Mouse (Mus musculus): ENCODE results near the gene Ap3d1. TPM values are rescaled to one million over a fixed set of nuclear protein-coding genes. Genes with fewer than 3 reads are reported as not detected.
A peak's percentile ranks its signal among the peaks of the same experiment; 100 is the strongest.

Ap3d1 gene
- polyA plus RNA-seq, 1 experiment from 2014 or later: 41.3 TPM

- H3K4me1 ChIP-seq (replicated peaks; ENCODE audit: control insufficient read depth, insufficient read depth, low read length): peaks cover 4% of the 10 kb centered on the region; the same call in 1 of the 2 replicates
- ATAC-seq: peak; percentile 50
- peak overlapping the region; percentile 70 for H3K27ac ChIP-seq (ENCODE audit: low read depth, low read length)
- TF ChIP-seq CTCF (IDR thresholded peaks at IDR 0.05; ENCODE audit: low read depth): 0 out of 2 replicates have a peak, but pooled peaks have one; percentile 6
- no peak overlapping the region for H3K9ac ChIP-seq (ENCODE audit: low read depth, low read length)
- H3K27me3 ChIP-seq (replicated peaks; ENCODE audit: control insufficient read depth, insufficient read depth, low read length): no peaks in the 10 kb centered on the region
- WGBS: 6% methylated on average over 16 of the region's 16 CpGs
- no peaks in the 10 kb centered on the region for H3K9me3 ChIP-seq (ENCODE audit: control insufficient read depth)
- H3K4me3 ChIP-seq (ENCODE audit: low read depth, low read length): peak overlapping the region; percentile 14; the same call in 1 of the 2 replicates
- peaks cover 36% of the 10 kb centered on the region for H3K36me3 ChIP-seq (ENCODE audit: control insufficient read depth, insufficient read depth)
- H3K4me2 ChIP-seq (replicated peaks; ENCODE audit: low read depth): peak overlapping the region; percentile 55
Measured at GRCm38 (mm10) chr10:80664197-80665015, 77.7 kb downstream of the Ap3d1 start.

DNA sequence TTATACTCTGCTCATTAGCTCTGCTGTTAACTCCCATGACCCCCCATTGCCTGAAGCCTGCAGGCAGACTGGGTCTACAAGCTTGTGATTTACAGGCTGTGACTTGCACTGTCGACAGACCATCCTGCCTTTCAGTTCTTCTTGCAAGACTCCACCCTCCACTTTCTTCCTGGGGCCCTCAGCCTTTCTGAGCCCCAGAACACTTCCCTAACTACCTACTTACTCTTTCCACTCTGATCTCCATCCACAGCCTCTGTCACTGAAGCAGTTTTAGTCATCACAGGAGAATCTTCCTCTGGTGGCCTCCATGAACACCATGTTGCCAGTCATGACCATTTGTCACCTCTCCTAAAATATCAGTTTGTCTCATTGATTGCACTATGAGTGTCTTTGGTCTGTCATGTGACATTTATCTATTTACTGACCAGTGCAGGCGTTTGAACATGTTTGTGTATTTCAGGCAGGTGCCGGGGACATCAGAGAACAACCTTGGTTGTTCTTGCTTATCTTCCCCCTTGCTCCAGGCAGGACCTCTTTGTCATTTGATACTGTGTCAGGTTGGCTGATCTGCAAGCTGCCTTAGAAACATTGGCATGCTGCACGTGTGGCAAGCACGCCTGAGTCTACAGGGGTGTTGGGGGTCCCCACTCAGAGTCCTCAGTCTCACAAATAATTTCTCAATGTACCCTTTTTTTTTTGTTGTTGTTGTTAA is 78.4 kb downstream of the Ap3d1 start:
- WGBS: 27% methylated on average over 5 of the region's 5 CpGs
- Histone ChIP-seq H3K36me3 (ENCODE audit: control insufficient read depth, insufficient read depth) (peaks cover 28% of the 10 kb centered on the region), H3K4me2 (replicated peaks; ENCODE audit: low read depth) (no peak overlapping the region), H3K27me3 (replicated peaks; ENCODE audit: control insufficient read depth, insufficient read depth, low read length) (no peaks in the 10 kb centered on the region), H3K4me1 (replicated peaks; ENCODE audit: control insufficient read depth, insufficient read depth, low read length) (peaks cover 7% of the 10 kb centered on the region; the same call in 1 of the 2 replicates), H3K9me3 (ENCODE audit: control insufficient read depth) (no peaks in the 10 kb centered on the region), H3K27ac (ENCODE audit: low read depth, low read length) (peak overlapping the region; percentile 70; the same call in 1 of the 2 replicates), H3K4me3 (ENCODE audit: low read depth, low read length) (no peak overlapping the region), H3K9ac (ENCODE audit: low read depth, low read length) (no peak overlapping the region)
- ATAC-seq: no peak
- TF ChIP-seq CTCF (IDR thresholded peaks at IDR 0.05; ENCODE audit: low read depth): no peak

DNA sequence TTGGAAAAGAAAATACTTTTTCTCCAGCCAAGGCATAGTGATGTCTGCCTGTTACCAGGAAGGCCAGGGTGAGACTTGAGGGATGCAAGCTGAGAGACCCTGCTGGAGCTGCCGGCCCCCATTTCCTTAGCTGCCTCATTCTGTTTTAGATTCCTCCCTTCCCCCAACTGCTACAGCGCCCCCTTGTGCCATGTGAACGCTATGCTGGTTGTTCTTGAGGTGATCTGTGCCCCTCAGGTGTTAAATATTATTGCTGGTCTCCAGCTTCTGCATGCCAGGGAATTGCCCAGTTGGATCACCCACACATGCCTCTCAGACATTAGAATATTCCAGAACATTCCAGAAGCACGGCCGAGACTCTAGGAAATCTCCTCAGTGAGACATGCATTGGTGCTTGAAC is 80.9 kb downstream of the Ap3d1 start:
- H3K4me3 ChIP-seq (ENCODE audit: low read depth, low read length): no peak overlapping the region
- H3K27ac ChIP-seq (ENCODE audit: low read depth, low read length): no peak overlapping the region
- peak; percentile 80 for TF ChIP-seq CTCF (IDR thresholded peaks at IDR 0.05; ENCODE audit: low read depth)
- no peaks in the 10 kb centered on the region for H3K27me3 ChIP-seq (replicated peaks; ENCODE audit: control insufficient read depth, insufficient read depth, low read length)
- peaks cover 3% of the 10 kb centered on the region; the same call in 1 of the 2 replicates for H3K36me3 ChIP-seq (ENCODE audit: control insufficient read depth, insufficient read depth)
- H3K4me2 ChIP-seq (replicated peaks; ENCODE audit: low read depth): no peak overlapping the region
- WGBS: 39% methylated on average over 5 of the region's 5 CpGs
- ATAC-seq: no peak
- H3K9me3 ChIP-seq (ENCODE audit: control insufficient read depth): no peaks in the 10 kb centered on the region
- peaks cover 7% of the 10 kb centered on the region; the same call in 1 of the 2 replicates for H3K4me1 ChIP-seq (replicated peaks; ENCODE audit: control insufficient read depth, insufficient read depth, low read length)
- no peak overlapping the region for H3K9ac ChIP-seq (ENCODE audit: low read depth, low read length)

DNA sequence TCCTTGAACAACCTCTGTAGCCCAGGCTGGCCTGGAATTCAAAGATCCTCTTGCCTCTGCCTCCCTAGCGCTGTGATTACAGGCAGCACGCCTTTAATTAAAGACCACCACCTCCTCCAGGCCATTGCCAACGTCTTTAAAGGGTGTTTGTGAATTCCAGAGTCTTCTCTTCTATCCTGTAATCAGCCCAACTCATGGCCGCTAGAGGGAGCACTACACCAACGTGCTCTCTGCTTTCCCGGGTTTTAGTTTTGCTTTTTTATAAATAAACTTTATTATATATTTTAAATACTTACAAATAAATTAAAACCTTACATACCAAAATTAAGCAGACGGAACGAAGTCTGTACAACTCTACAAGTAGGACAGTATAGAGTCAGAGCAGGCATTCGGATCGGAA is 82.9 kb downstream of the Ap3d1 start:
- H3K9me3 ChIP-seq (ENCODE audit: control insufficient read depth): no peaks in the 10 kb centered on the region
- TF ChIP-seq CTCF (IDR thresholded peaks at IDR 0.05; ENCODE audit: low read depth): peak; percentile 78
- peak overlapping the region; percentile 9; the same call in 1 of the 2 replicates for H3K27ac ChIP-seq (ENCODE audit: low read depth, low read length)
- H3K27me3 ChIP-seq (replicated peaks; ENCODE audit: control insufficient read depth, insufficient read depth, low read length): no peaks in the 10 kb centered on the region
- H3K4me2 ChIP-seq (replicated peaks; ENCODE audit: low read depth): peak overlapping the region; percentile 52
- H3K9ac ChIP-seq (ENCODE audit: low read depth, low read length): no peak overlapping the region
- peaks cover 13% of the 10 kb centered on the region; the same call in 1 of the 2 replicates for H3K4me1 ChIP-seq (replicated peaks; ENCODE audit: control insufficient read depth, insufficient read depth, low read length)
- 0 out of 2 replicates have a peak overlapping the region, but pooled peaks have one; percentile 17 for H3K4me3 ChIP-seq (ENCODE audit: low read depth, low read length)
- no peak for ATAC-seq
- WGBS: 10% methylated on average over 10 of the region's 10 CpGs
- H3K36me3 ChIP-seq (ENCODE audit: control insufficient read depth, insufficient read depth): no peaks in the 10 kb centered on the region

DNA sequence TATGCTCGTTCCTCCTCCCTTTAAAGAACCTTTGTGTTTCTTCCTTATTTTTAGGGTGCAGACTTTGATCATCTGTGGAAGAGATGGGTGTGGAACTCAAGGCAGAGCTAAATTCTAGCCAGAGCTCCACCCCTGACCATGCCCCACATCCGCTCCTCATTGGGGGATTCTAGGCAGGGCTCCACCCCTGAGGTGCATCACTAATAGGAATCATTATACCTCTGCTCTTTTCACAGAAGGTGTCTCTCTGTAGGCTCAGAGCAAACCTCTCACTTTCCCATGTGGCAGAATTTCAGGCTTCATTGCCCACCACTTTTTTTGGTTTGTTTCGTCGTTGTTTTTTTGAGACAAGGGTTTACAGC is 83.2 kb downstream of the Ap3d1 start:
- Histone ChIP-seq H3K36me3 (ENCODE audit: control insufficient read depth, insufficient read depth) (no peaks in the 10 kb centered on the region), H3K27ac (ENCODE audit: low read depth, low read length) (peak overlapping the region; percentile 9; the same call in 1 of the 2 replicates), H3K4me3 (ENCODE audit: low read depth, low read length) (no peak overlapping the region), H3K9me3 (ENCODE audit: control insufficient read depth) (no peaks in the 10 kb centered on the region), H3K4me1 (replicated peaks; ENCODE audit: control insufficient read depth, insufficient read depth, low read length) (peaks cover 13% of the 10 kb centered on the region; the same call in 1 of the 2 replicates), H3K4me2 (replicated peaks; ENCODE audit: low read depth) (peak overlapping the region; percentile 52), H3K9ac (ENCODE audit: low read depth, low read length) (no peak overlapping the region), H3K27me3 (replicated peaks; ENCODE audit: control insufficient read depth, insufficient read depth, low read length) (no peaks in the 10 kb centered on the region)
- no peak; the same call in 1 of the 2 replicates for ATAC-seq
- 41% methylated on average over 4 of the region's 4 CpGs for WGBS
- TF ChIP-seq CTCF (IDR thresholded peaks at IDR 0.05; ENCODE audit: low read depth): no peak

All from intestine, postnatal 0 days (tissue).